Mouse (Mus musculus): ENCODE data around the gene Ptprk.

DNA sequence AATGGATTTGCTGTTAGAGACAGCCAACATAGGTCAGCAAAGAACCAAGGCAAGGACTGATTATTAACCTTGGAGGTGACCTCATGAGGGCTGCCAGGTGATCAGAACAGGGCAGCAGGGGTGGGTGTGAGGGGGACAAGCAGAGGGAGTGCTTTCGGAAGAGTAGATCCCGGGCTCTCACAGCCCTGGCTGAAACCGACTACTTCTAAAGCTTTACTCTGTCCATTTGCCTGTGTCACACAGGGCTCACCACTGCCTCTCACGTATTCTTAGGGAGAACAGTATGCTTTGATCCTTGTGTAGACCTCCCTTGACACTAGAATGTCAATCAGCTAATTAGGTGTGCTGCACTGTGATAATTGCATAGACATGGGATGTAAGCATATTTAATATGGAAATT is 63.8 kb downstream of the Ptprk start:
- TF ChIP-seq CTCF (conservative IDR thresholded peaks at IDR 0.05; ENCODE audit: low read length) = no peak
- no peak for TF ChIP-seq NANOG (IDR thresholded peaks at IDR 0.05; ENCODE audit: borderline replicate concordance, low read length)

All from E14TG2a.4 (cell line).